Mouse (Mus musculus) CH12.LX (cell line): ENCODE data around the gene Nsd1. TPM values are rescaled to one million over a fixed set of nuclear protein-coding genes. Genes with fewer than 3 reads are reported as not detected.

ENCODE experiments used
- DNase-seq: peaks from one replicate; pipeline ENCODE4 v3.0.0-alpha.2; 2013; ENCODE audit errors: extremely low read depth
- H3K27ac ChIP-seq: 2 replicates; pipeline ENCODE4 v1.5.1; 2012; ENCODE audit warnings: low read depth, mild to moderate bottlenecking, control low read depth, moderate library complexity; ENCODE audit not compliant: insufficient read depth
- H3K27me3 ChIP-seq: replicated peaks from 2 replicates; pipeline ENCODE3; 2012; ENCODE audit warnings: inconsistent platforms
- H3K36me3 ChIP-seq, 2 experiments: replicated peaks in 1 of 2; 2 replicates each; pipeline versions ENCODE3 to v1.6.1; 2012; ENCODE audit warnings: inconsistent platforms in 1 of 2, low read length in 1 of 2, mild to moderate bottlenecking in 1 of 2, mixed read lengths in 1 of 2, moderate library complexity in 1 of 2; ENCODE audit not compliant: control insufficient read depth in 1 of 2, insufficient read depth in 1 of 2
- H3K4me1 ChIP-seq, 2 experiments: 2 replicates each; pipeline ENCODE4 v1.6.1; 2012; ENCODE audit warnings: inconsistent platforms in 1 of 2, moderate library complexity in 1 of 2; ENCODE audit not compliant: insufficient read depth in 2 of 2, control insufficient read depth in 1 of 2
- H3K4me2 ChIP-seq: 2 replicates; pipeline ENCODE4 v1.6.1; 2012; ENCODE audit warnings: low read depth, mild to moderate bottlenecking, control low read depth; ENCODE audit not compliant: poor library complexity, insufficient read depth, severe bottlenecking
- H3K4me3 ChIP-seq, 3 experiments: fragments of 150-350 bp in 1 of 3; sonication (generic) in 1 of 3; replicated peaks in 1 of 3; 2 replicates each; pipeline versions ENCODE3 to v1.5.1; 2011 to 2012; ENCODE audit warnings: low read depth in 2 of 3, low read length in 2 of 3, mild to moderate bottlenecking in 2 of 3, moderate library complexity in 2 of 3, control low read depth in 1 of 3, improper control_type of control experiment in 1 of 3, inconsistent platforms in 1 of 3, mixed read lengths in 1 of 3; ENCODE audit not compliant: poor library complexity in 1 of 3
- H3K79me2 ChIP-seq: replicated peaks from 2 replicates; pipeline ENCODE4 v1.6.1; 2012; ENCODE audit warnings: mild to moderate bottlenecking, moderate library complexity; ENCODE audit not compliant: control insufficient read depth, poor library complexity, insufficient read depth, severe bottlenecking; ENCODE audit errors: extremely low read depth
- H3K9ac ChIP-seq: 2 replicates; pipeline ENCODE4 v1.6.1; 2012; ENCODE audit warnings: low read depth, mild to moderate bottlenecking, control low read depth, moderate library complexity; ENCODE audit not compliant: insufficient read depth
- H3K9me3 ChIP-seq: replicated peaks from 2 replicates; pipeline ENCODE3; 2012; ENCODE audit warnings: low read length, inconsistent platforms, mixed read lengths
- BHLHE40 ChIP-seq: IDR thresholded peaks from 2 replicates; pipeline ENCODE4 v1.6.1; 2011; ENCODE audit warnings: mild to moderate bottlenecking, low read depth, low read length, improper control_type of control experiment
- CHD1 ChIP-seq: IDR thresholded peaks from 2 replicates; pipeline ENCODE4 v1.6.1; 2012; ENCODE audit warnings: low read depth, low read length, improper control_type of control experiment, inconsistent platforms
- CHD2 ChIP-seq: IDR thresholded peaks from 2 replicates; pipeline ENCODE4 v1.6.1; 2011; ENCODE audit warnings: low read length, improper control_type of control experiment
- CTCF ChIP-seq, 2 experiments: IDR thresholded peaks in 1 of 2; conservative IDR thresholded peaks in 1 of 2; 2 replicates each; pipeline ENCODE4 v1.5.1; 2011 to 2012; ENCODE audit warnings: low read depth in 2 of 2, low read length in 2 of 2, improper control_type of control experiment in 1 of 2, inconsistent platforms in 1 of 2, mild to moderate bottlenecking in 1 of 2, moderate library complexity in 1 of 2
- E2F4 ChIP-seq: IDR thresholded peaks from 2 replicates; pipeline ENCODE4 v1.6.1; 2011; ENCODE audit warnings: low read depth, low read length, improper control_type of control experiment; ENCODE audit not compliant: insufficient replicate concordance
- ETS1 ChIP-seq: conservative IDR thresholded peaks from 2 replicates; pipeline ENCODE4 v1.6.1; 2012; ENCODE audit warnings: low read depth, mild to moderate bottlenecking, inconsistent platforms, low read length, improper control_type of control experiment, moderate library complexity
- GABPA ChIP-seq: IDR thresholded peaks from 2 replicates; pipeline ENCODE4 v1.6.1; 2012; ENCODE audit warnings: low read depth, low read length, improper control_type of control experiment, inconsistent platforms; ENCODE audit not compliant: insufficient replicate concordance
- HCFC1 ChIP-seq: IDR thresholded peaks from 2 replicates; pipeline ENCODE4 v1.6.1; 2012; ENCODE audit warnings: low read depth, mild to moderate bottlenecking, inconsistent platforms, low read length, improper control_type of control experiment
- IRF4 ChIP-seq: IDR thresholded peaks from 2 replicates; pipeline ENCODE4 v1.6.1; 2014; ENCODE audit warnings: low read depth, mild to moderate bottlenecking, inconsistent platforms, low read length, improper control_type of control experiment
- JUN ChIP-seq: IDR thresholded peaks from 2 replicates; pipeline ENCODE4 v1.6.1; 2011; ENCODE audit warnings: low read depth, mild to moderate bottlenecking, low read length, improper control_type of control experiment, moderate library complexity; ENCODE audit not compliant: insufficient read depth
- KAT2A ChIP-seq: IDR thresholded peaks from 2 replicates; pipeline ENCODE4 v1.6.1; 2012; ENCODE audit warnings: low read length, improper control_type of control experiment, inconsistent platforms; ENCODE audit not compliant: insufficient replicate concordance
- MAFK ChIP-seq: IDR thresholded peaks from 2 replicates; pipeline ENCODE4 v1.6.1; 2011; ENCODE audit warnings: low read length, improper control_type of control experiment; ENCODE audit not compliant: insufficient replicate concordance
- MEF2A ChIP-seq: IDR thresholded peaks from 2 replicates; pipeline ENCODE4 v1.6.1; 2014; ENCODE audit warnings: low read depth, mild to moderate bottlenecking, inconsistent platforms, low read length, improper control_type of control experiment, borderline replicate concordance
- MXI1 ChIP-seq: IDR thresholded peaks from 2 replicates; pipeline ENCODE4 v1.6.1; 2011; ENCODE audit warnings: mild to moderate bottlenecking, low read depth, low read length, improper control_type of control experiment
- MYC ChIP-seq: IDR thresholded peaks from 2 replicates; pipeline ENCODE4 v1.6.1; 2011; ENCODE audit warnings: low read depth, mild to moderate bottlenecking, improper control_type of control experiment, low read length
- NELFE ChIP-seq: IDR thresholded peaks from 2 replicates; pipeline ENCODE4 v1.6.1; 2011; ENCODE audit warnings: low read depth, low read length, improper control_type of control experiment
- NRF1 ChIP-seq: IDR thresholded peaks from 2 replicates; pipeline ENCODE4 v1.6.1; 2014; ENCODE audit warnings: low read depth, mild to moderate bottlenecking, inconsistent platforms, low read length, improper control_type of control experiment, moderate library complexity
- POLR2A ChIP-seq: IDR thresholded peaks from 2 replicates; pipeline ENCODE4 v1.6.1; 2011; ENCODE audit warnings: low read depth, mild to moderate bottlenecking, improper control_type of control experiment, low read length
- POLR2AphosphoS2 ChIP-seq: IDR thresholded peaks from 2 replicates; pipeline ENCODE4 v1.6.1; 2011; ENCODE audit warnings: low read depth, low read length, improper control_type of control experiment
- RAD21 ChIP-seq: IDR thresholded peaks from 2 replicates; pipeline ENCODE4 v1.6.1; 2011; ENCODE audit warnings: low read depth, mild to moderate bottlenecking, low read length, improper control_type of control experiment, moderate library complexity
- SIN3A ChIP-seq: IDR thresholded peaks from 2 replicates; pipeline ENCODE4 v1.6.1; 2012; ENCODE audit warnings: low read length, improper control_type of control experiment, inconsistent platforms
- SMC3 ChIP-seq: IDR thresholded peaks from 2 replicates; pipeline ENCODE4 v1.6.1; 2011; ENCODE audit warnings: low read depth, low read length, improper control_type of control experiment
- TCF12 ChIP-seq: IDR thresholded peaks from 2 replicates; pipeline ENCODE4 v1.6.1; 2014; ENCODE audit warnings: low read depth, mild to moderate bottlenecking, inconsistent platforms, low read length, improper control_type of control experiment
- UBTF ChIP-seq: IDR thresholded peaks from 2 replicates; pipeline ENCODE4 v1.6.1; 2012; ENCODE audit warnings: low read depth, mild to moderate bottlenecking, inconsistent platforms, low read length, improper control_type of control experiment, moderate library complexity
- USF1 ChIP-seq: IDR thresholded peaks from 2 replicates; pipeline ENCODE4 v1.6.1; 2014; ENCODE audit warnings: low read depth, mild to moderate bottlenecking, inconsistent platforms, low read length, improper control_type of control experiment
- USF2 ChIP-seq: conservative IDR thresholded peaks from 2 replicates; pipeline ENCODE4 v1.6.1; 2011; ENCODE audit warnings: low read depth, low read length, improper control_type of control experiment
- ZKSCAN1 ChIP-seq: IDR thresholded peaks from 2 replicates; pipeline ENCODE4 v1.6.1; 2012; ENCODE audit warnings: low read depth, inconsistent platforms, low read length, improper control_type of control experiment, borderline replicate concordance
- ZMIZ1 ChIP-seq: IDR thresholded peaks from 2 replicates; pipeline ENCODE4 v1.6.1; 2012; ENCODE audit warnings: low read depth, mild to moderate bottlenecking, inconsistent platforms, low read length, improper control_type of control experiment
- dilution Hi-C: fragments of 300-500 bp; cut with MboI; formaldehyde crosslinking; loops from 2 replicates; pipeline ENCODE4 v1.14.3; 2020; ENCODE audit warnings: low sequenced_read_pairs; ENCODE audit not compliant: extremely low pct_unique_long_range_greater_than_20kb, extremely low pct_ligation_motif_present
- in situ Hi-C: fragments of 300-500 bp; cut with MboI; formaldehyde crosslinking; loops from 3 replicates; pipeline ENCODE4 v1.14.3; 2019; ENCODE audit warnings: low sequenced_read_pairs, low pct_ligation_motif_present, low pct_unique_long_range_greater_than_20kb, mixed read lengths
- polyA plus RNA-seq: library from polyadenylated mRNA; unstranded; fragments of >175 nt; gene quantifications from 2 replicates; pipeline ENCODE4 v1.2.1, GENCODE M21; 2012; ENCODE audit warnings: low read depth; ENCODE audit not compliant: insufficient read length
- total RNA-seq, 2 experiments: library from RNA; depleted of rRNA; stranded (reverse); fragments of 300-350 nt in 1 of 2; fragments of >200 nt in 1 of 2; gene quantifications; 2 replicates each; pipeline ENCODE4 v1.2.3; 2012 to 2014

Gene Nsd1
- total and polyA plus RNA-seq, 3 experiments = 11.8 to 13.8 (median 12.6) TPM

DNA sequence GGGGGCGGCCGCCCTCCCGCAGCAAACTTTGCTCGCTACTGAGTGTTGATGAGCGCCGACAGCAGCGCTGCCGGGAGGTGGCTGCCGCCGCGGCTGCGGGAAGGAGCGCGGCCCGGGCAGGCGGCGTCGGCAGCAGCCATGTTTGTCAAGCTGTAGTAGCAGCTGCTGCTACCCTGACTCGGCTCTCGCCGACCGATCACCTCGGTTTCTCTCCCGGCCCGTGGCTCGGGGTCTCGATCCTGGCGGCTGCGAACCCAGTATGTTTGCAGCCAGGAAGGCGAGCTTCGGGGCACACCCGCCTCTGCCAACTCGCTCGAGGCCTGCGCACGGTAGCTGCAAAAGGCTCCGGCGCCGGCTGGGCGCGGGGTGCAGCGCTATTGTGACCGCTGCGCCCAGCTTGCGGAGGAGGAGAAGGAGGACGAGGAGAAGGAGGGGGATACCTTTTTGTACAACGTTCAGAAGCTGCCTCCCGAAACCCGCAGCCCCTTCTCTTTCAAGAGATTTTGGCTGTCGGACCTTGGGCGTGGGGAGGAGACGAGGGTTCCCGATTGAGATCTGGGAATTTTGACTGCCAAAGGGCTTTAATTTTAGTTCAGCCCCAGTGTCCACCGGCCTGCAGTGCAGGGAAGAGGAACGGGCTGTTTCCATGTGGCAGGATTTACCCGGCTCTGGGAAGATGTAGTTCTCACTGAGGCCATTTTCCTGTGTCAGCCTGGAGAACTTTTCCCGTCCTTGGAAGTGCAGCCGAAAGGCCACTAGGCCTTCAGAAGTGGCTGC is 3.0 kb downstream of the Nsd1 start:
- Histone ChIP-seq H3K79me2 (peaks cover 28% of the 10 kb centered on the region), H3K36me3 (peaks cover 0 to 11% of the 10 kb centered on the region in 2 experiments), H3K4me3 (peak overlapping the region; percentile 57 to 66 (median 59)), H3K4me2 (peak overlapping the region; percentile 99), H3K9me3 (peaks cover 23% of the 10 kb centered on the region), H3K27me3 (no peaks in the 10 kb centered on the region), H3K27ac (peak overlapping the region; percentile 68), H3K4me1 (peaks cover 5 to 22% of the 10 kb centered on the region in 2 experiments; a peak in 3 of 4 replicates), H3K9ac (peak overlapping the region; percentile 72)
- TF ChIP-seq CTCF (conservative IDR thresholded peaks at IDR 0.05 in 1 of 2, IDR thresholded peaks at IDR 0.05 in 1 of 2; ENCODE audit: low read depth in 2 of 2, low read length in 2 of 2) = no peak
- TF ChIP-seq SMC3 = no peak
- no peak for TF ChIP-seq JUN
- TF ChIP-seq HCFC1 = no peak
- no peak for TF ChIP-seq BHLHE40
- TF ChIP-seq ETS1 = no peak
- TF ChIP-seq UBTF = no peak; the same call in 1 of the 2 replicates
- TF ChIP-seq KAT2A = no peak
- no peak for TF ChIP-seq IRF4
- TF ChIP-seq MEF2A = no peak
- no peak for TF ChIP-seq USF1
- no peak for TF ChIP-seq ZKSCAN1
- no peak for TF ChIP-seq SIN3A
- no peak for TF ChIP-seq MXI1
- TF ChIP-seq CHD2 = no peak
- TF ChIP-seq MAFK = no peak
- TF ChIP-seq NRF1 = peak; percentile 30; the same call in 1 of the 2 replicates
- TF ChIP-seq NELFE = no peak
- TF ChIP-seq GABPA = no peak
- TF ChIP-seq CHD1 = peak; percentile 95; the same call in 1 of the 2 replicates
- no peak for TF ChIP-seq RAD21
- TF ChIP-seq POLR2AphosphoS2 = no peak
- TF ChIP-seq ZMIZ1 = peak; percentile 17; the same call in 1 of the 2 replicates
- no peak for TF ChIP-seq USF2
- TF ChIP-seq MYC = no peak
- peak; percentile 19 for TF ChIP-seq TCF12
- no peak for TF ChIP-seq E2F4
- peak; percentile 45; the same call in 1 of the 2 replicates for TF ChIP-seq POLR2A
- in situ Hi-C loops (no loop called here), dilution Hi-C loops (no loop called here)
- peak; percentile 34 for DNase-seq
